Mouse (Mus musculus): ENCODE results near the gene Rgcc.

DNA sequence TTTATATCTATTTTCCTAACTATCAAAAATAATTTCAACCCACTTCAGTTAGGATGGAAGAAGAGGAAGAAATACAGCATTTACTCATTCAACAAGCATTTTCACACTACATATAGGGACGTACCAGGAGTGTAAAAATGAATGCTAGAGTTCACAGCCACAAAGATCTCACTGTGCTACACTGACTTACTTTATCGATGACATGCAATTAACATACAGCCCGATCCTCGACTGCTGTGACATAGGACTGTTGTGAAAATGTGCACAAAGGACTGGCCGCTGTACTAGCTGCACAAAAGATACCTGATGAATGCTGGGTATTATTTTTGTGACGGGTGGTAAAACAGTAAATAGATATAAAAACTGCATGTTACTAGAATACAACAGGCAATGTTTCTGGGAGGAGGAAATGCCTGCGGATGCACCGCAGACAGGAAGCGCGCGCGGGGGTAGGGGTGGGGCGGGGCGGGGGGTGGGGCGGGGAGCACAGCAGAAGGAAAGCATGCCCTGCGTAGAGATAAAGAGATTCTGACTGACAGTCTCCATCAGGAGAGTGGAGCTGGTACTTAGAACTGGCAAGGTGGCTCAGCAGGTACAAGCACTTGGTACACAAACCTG, 29.6 kb upstream of the Rgcc start:
- TF ChIP-seq CTCF (IDR thresholded peaks at IDR 0.05; ENCODE audit: low read depth) (no peak), EP300 (optimal IDR thresholded peaks at IDR 0.05) (no peak)
